Comparison of ENCODE assay signal across 8 mouse cellular contexts in the genomic region with DNA sequence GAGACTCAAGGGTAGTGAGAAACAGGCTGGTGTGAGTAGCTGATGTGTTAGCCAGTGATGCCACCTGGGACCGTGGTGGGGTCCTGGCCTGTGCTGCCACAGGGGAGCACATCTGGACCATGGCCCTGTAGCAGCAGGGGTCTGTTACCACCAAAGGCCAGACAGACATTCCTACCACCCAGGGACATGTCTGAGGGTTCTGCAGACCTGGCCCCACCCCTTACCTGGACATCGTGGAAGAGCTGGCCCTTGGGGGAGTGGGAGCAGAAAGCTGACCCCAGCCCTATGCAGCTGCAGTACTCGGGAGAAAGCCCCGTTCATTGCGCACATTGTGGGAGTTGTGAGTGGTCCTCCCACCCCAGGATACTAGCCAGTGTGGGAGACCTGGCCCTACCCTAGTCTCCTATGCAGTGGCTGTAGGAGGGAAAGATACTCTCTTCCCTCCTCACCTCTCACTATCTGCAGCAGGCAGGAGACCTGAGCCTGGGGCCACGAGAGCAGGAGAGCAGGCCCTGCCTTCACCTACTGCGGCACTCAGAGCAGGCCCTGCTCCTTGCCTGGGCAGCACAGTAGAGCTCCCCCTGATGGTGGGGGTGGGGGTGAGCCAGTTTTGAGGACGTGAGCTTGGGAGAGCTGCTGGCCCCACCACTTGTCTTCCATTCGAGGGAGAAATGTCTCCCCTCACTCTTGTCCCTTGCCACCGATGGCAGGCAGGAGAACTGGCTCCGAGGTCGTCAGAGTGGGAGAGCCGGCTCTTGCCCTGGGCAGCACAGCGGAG.
A peak's percentile ranks its signal among the peaks of the same experiment; 100 is the strongest.
DNase-seq lines count a peak whose midpoint lies in the region; TF ChIP-seq lines count a peak whose summit lies in the region.

No protein-coding gene starts in this region.

- no peak overlapping the region for H3K4me3 ChIP-seq in heart, adult 2 months
- no peak overlapping the region for H3K4me3 ChIP-seq in hindbrain, embryonic 10.5 days
- H3K4me3 ChIP-seq in midbrain, embryonic 10.5 days = no peak overlapping the region

- TF ChIP-seq CTCF in heart, adult 2 months (IDR thresholded peaks at IDR 0.05) = no peak

- H3K79me2 ChIP-seq in heart, adult 2 months (replicated peaks; ENCODE audit: control insufficient read depth, insufficient read depth, low read length) = no peaks in the 10 kb centered on the region

- no peak for TF ChIP-seq EP300 in heart, adult 2 months (IDR thresholded peaks at IDR 0.05; ENCODE audit: insufficient read depth, low read depth, low read length)

- TF ChIP-seq POLR2A in heart, adult 2 months (IDR thresholded peaks at IDR 0.05; ENCODE audit: insufficient read depth, low read depth, low read length) = no peak

- no peak overlapping the region for H3K9ac ChIP-seq in heart, adult 2 months (ENCODE audit: low read depth, low read length)

- peak; percentile 90 for DNase-seq in heart, adult 11 months
- no peak for DNase-seq in heart, adult 2 months
- peak; percentile 40 for DNase-seq in T-cell, adult 2 months (ENCODE audit: low spot score)
- no peak for DNase-seq in hindbrain, embryonic 10.5 days (ENCODE audit: low spot score)
- DNase-seq in midbrain, embryonic 10.5 days (ENCODE audit: low spot score) = no peak
- no peak for DNase-seq in adrenal gland, adult 18-20 months (ENCODE audit: low spot score in 2 of 2)
- DNase-seq in heart, postnatal 4 days = no peak
- no peak for DNase-seq in ovary, postnatal 36 days (ENCODE audit: low spot score)

- no peak overlapping the region for H3K27ac ChIP-seq in heart, adult 2 months
- H3K27ac ChIP-seq in hindbrain, embryonic 10.5 days = peak overlapping the region; percentile 67
- peak overlapping the region; percentile 47 for H3K27ac ChIP-seq in midbrain, embryonic 10.5 days (replicated peaks)

- WGBS in heart, adult 2 months = 79% methylated on average over 14 of the region's 14 CpGs
- WGBS in hindbrain, embryonic 10.5 days = 76% methylated on average over 14 of the region's 14 CpGs
- WGBS in midbrain, embryonic 10.5 days = 79% methylated on average over 14 of the region's 14 CpGs

- 0 out of 2 replicates have a peak, but pooled peaks cover 1% of the 10 kb centered on the region for H3K4me1 ChIP-seq in heart, adult 2 months (ENCODE audit: control insufficient read depth, insufficient read depth, low read length)
- H3K4me1 ChIP-seq in hindbrain, embryonic 10.5 days (replicated peaks) = peaks cover 12% of the 10 kb centered on the region
- H3K4me1 ChIP-seq in midbrain, embryonic 10.5 days = peaks cover 6% of the 10 kb centered on the region; the same call in 1 of the 2 replicates

- no peaks in the 10 kb centered on the region for H3K27me3 ChIP-seq in heart, adult 2 months (ENCODE audit: control insufficient read depth, insufficient read depth, low read length)
- 0 out of 2 replicates have a peak, but pooled peaks cover 7% of the 10 kb centered on the region for H3K27me3 ChIP-seq in hindbrain, embryonic 10.5 days (ENCODE audit: insufficient read depth, poor library complexity, severe bottlenecking)
- H3K27me3 ChIP-seq in midbrain, embryonic 10.5 days (ENCODE audit: low read depth, poor library complexity, severe bottlenecking) = peaks cover 6% of the 10 kb centered on the region; the same call in 1 of the 2 replicates

- H3K9me3 ChIP-seq in hindbrain, embryonic 10.5 days = no peaks in the 10 kb centered on the region
- no peaks in the 10 kb centered on the region for H3K9me3 ChIP-seq in midbrain, embryonic 10.5 days (replicated peaks)

- H3K36me3 ChIP-seq in heart, adult 2 months (ENCODE audit: control insufficient read depth, insufficient read depth, low read length) = no peaks in the 10 kb centered on the region
- no peaks in the 10 kb centered on the region for H3K36me3 ChIP-seq in hindbrain, embryonic 10.5 days
- no peaks in the 10 kb centered on the region for H3K36me3 ChIP-seq in midbrain, embryonic 10.5 days

- intact Hi-C loops in heart, adult 2 months (cut with DNase I) = loop anchor here (1.0 to 5.0 kb wide), 4 partner anchors 39 to 493 kb away; partner anchors contain the start of gene Olfml3

Comparison
In these comparisons a context has a peak if more than half of its experiments do, and no peak if none do; other contexts are left out.
1. DNase-seq: peak in heart, adult 11 months (single experiment) and T-cell, adult 2 months (single experiment); none in heart, adult 2 months (0 of 2), hindbrain, embryonic 10.5 days (single experiment), midbrain, embryonic 10.5 days (single experiment), adrenal gland, adult 18-20 months (0 of 2), heart, postnatal 4 days (single experiment) and ovary, postnatal 36 days (single experiment).